Mouse (Mus musculus) liver, embryonic 12.5 days (tissue): ENCODE results near the gene Psph. TPM values are rescaled to one million over a fixed set of nuclear protein-coding genes. Genes with fewer than 3 reads are reported as not detected.
"Not testable (repeated sequence)": the region's sequence is repeated elsewhere in the genome, so short reads cannot be mapped to it uniquely, and the experiment has no call there.

Experiments used
- ATAC-seq: fragments of 200-750 bp; cut with Nextera tagmentation; 2 replicates; pipeline ENCODE4 v1.8.0; 2017; ENCODE audit warnings: moderate number of reproducible peaks, mild to moderate bottlenecking, moderate library complexity
- H3K27ac ChIP-seq: fragments of 300-500 bp; sonication (generic); 2 replicates; pipeline ENCODE4 v1.5.1; 2016; ENCODE audit warnings: mild to moderate bottlenecking
- H3K27me3 ChIP-seq: fragments of 300-500 bp; sonication (generic); replicated peaks from 2 replicates; pipeline ENCODE4 v1.6.1; 2016; ENCODE audit warnings: mild to moderate bottlenecking, moderate library complexity
- H3K36me3 ChIP-seq: fragments of 300-500 bp; sonication (generic); 2 replicates; pipeline ENCODE4 v1.6.1; 2016; ENCODE audit warnings: mild to moderate bottlenecking, moderate library complexity
- H3K4me1 ChIP-seq: fragments of 300-500 bp; sonication (generic); 2 replicates; pipeline ENCODE4 v1.6.1; 2016
- H3K4me2 ChIP-seq: fragments of 300-500 bp; sonication (generic); 2 replicates; pipeline ENCODE4 v1.6.1; 2016; ENCODE audit warnings: mild to moderate bottlenecking, moderate library complexity
- H3K4me3 ChIP-seq: fragments of 300-500 bp; sonication (generic); 2 replicates; pipeline ENCODE4 v1.5.1; 2016; ENCODE audit warnings: mild to moderate bottlenecking, moderate library complexity
- H3K9ac ChIP-seq: fragments of 300-500 bp; sonication (generic); 2 replicates; pipeline ENCODE4 v1.6.1; 2016; ENCODE audit warnings: mild to moderate bottlenecking, moderate library complexity
- H3K9me3 ChIP-seq: fragments of 300-500 bp; sonication (generic); replicated peaks from 2 replicates; pipeline ENCODE4 v1.6.1; 2016; ENCODE audit warnings: mild to moderate bottlenecking, moderate library complexity
- WGBS: fragments of 180-500 bp; shearing (Covaris S2); methylation state at CpG from one replicate; pipeline ENCODE4 v1.1.7; 2016; ENCODE audit not compliant: insufficient replicate concordance; 5-methylcytosine and 5-hydroxymethylcytosine counted together
- polyA plus RNA-seq: library from polyadenylated mRNA; unstranded; fragments of >200 nt; fragmentation: Nextera tagmentation; extraction: Ambion mirVana; gene quantifications from 2 replicates; pipeline ENCODE4 v1.2.1, GENCODE M21; 2016

The Psph gene
- polyA plus RNA-seq: 88.0 and 88.7 TPM in 2 replicates

- H3K4me2 ChIP-seq: peak within 1 kb of the TSS; percentile 82
- under 1% methylated on average over 73 of the region's 73 CpGs for whole genome bisulfite sequencing
Observed at GRCm38 (mm10) chr5:129786818-129787790, at the start of gene Psph. Gene Psph, minus strand, starts transcription at chr5:129787449.

GRCm38 (mm10) chr5:129790591-129790990 is 3.3 kb upstream of the Psph start:
- H3K9me3 ChIP-seq, H3K4me2 ChIP-seq, ATAC-seq, H3K9ac ChIP-seq, H3K4me3 ChIP-seq, H3K27ac ChIP-seq, H3K27me3 ChIP-seq: not testable (repeated sequence)
- H3K36me3 ChIP-seq: peaks cover 63% of the 10 kb centered on the region
- peaks cover 53% of the 10 kb centered on the region for H3K4me1 ChIP-seq
- 88% methylated on average over 7 of the region's 8 CpGs for WGBS

More at GRCm38 (mm10) chr5:129786818-129787790, at the start of gene Psph:
- Histone ChIP-seq H3K4me1 (peaks cover 50% of the 10 kb centered on the region), H3K4me3 (peak within 1 kb of the TSS; percentile 92), H3K36me3 (peaks cover 38% of the 10 kb centered on the region), H3K9ac (peak within 1 kb of the TSS; percentile 92), H3K27ac (peak within 1 kb of the TSS; percentile 99), H3K9me3 (no peaks in the 10 kb centered on the region), H3K27me3 (no peaks in the 10 kb centered on the region)
- peak; percentile 98 for ATAC-seq

- peaks cover 56% of the 10 kb centered on the region for H3K4me1 ChIP-seq
- peak overlapping the region; percentile 92 for H3K4me3 ChIP-seq
- H3K9ac ChIP-seq: peak overlapping the region; percentile 92
- H3K4me2 ChIP-seq: peak overlapping the region; percentile 82
- WGBS: 9% methylated on average over 11 of the region's 11 CpGs
- no peak for ATAC-seq
- peak overlapping the region; percentile 99 for H3K27ac ChIP-seq
- peaks cover 47% of the 10 kb centered on the region for H3K36me3 ChIP-seq
- H3K27me3 ChIP-seq: no peaks in the 10 kb centered on the region
- no peaks in the 10 kb centered on the region for H3K9me3 ChIP-seq
Observed at GRCm38 (mm10) chr5:129787818-129788593, 757 bp upstream of the Psph start.

- 69% methylated on average over 6 of the region's 6 CpGs for WGBS
- no peaks in the 10 kb centered on the region for H3K27me3 ChIP-seq
- H3K4me2 ChIP-seq: peak overlapping the region; percentile 82
- H3K4me3 ChIP-seq: peak overlapping the region; percentile 92
- peaks cover 43% of the 10 kb centered on the region for H3K4me1 ChIP-seq
- H3K36me3 ChIP-seq: peaks cover 28% of the 10 kb centered on the region
- peak overlapping the region; percentile 92 for H3K9ac ChIP-seq
- H3K27ac ChIP-seq: peak overlapping the region; percentile 99
- H3K9me3 ChIP-seq: no peaks in the 10 kb centered on the region
- ATAC-seq: no peak
Observed at GRCm38 (mm10) chr5:129786161-129786560, 1.1 kb downstream of the Psph start.

- H3K36me3 ChIP-seq: peaks cover 22% of the 10 kb centered on the region
- H3K27ac ChIP-seq: 0 out of 2 replicates have a peak overlapping the region, but pooled peaks have one; percentile 99
- peaks cover 38% of the 10 kb centered on the region for H3K4me1 ChIP-seq
- no peak overlapping the region for H3K4me3 ChIP-seq
- no peaks in the 10 kb centered on the region for H3K27me3 ChIP-seq
- WGBS: 83% methylated on average over 5 of the region's 5 CpGs
- 0 out of 2 replicates have a peak overlapping the region, but pooled peaks have one; percentile 92 for H3K9ac ChIP-seq
- H3K9me3 ChIP-seq: no peaks in the 10 kb centered on the region
- H3K4me2 ChIP-seq: peak overlapping the region; percentile 82
- no peak for ATAC-seq
Observed at GRCm38 (mm10) chr5:129785235-129785870, 1.9 kb downstream of the Psph start.

GRCm38 (mm10) chr5:129782211-129782610 is 5.0 kb downstream of the Psph start:
- Histone ChIP-seq H3K27ac (no peak overlapping the region), H3K9ac (no peak overlapping the region), H3K36me3 (no peaks in the 10 kb centered on the region), H3K9me3 (no peaks in the 10 kb centered on the region), H3K4me1 (peaks cover 39% of the 10 kb centered on the region), H3K4me2 (no peak overlapping the region), H3K4me3 (no peak overlapping the region), H3K27me3 (no peaks in the 10 kb centered on the region)
- no peak for ATAC-seq
- 52% methylated on average over 3 of the region's 3 CpGs for WGBS

- Histone ChIP-seq H3K27ac (no peak overlapping the region), H3K4me1 (peaks cover 31% of the 10 kb centered on the region), H3K36me3 (peaks cover 13% of the 10 kb centered on the region), H3K4me2 (0 out of 2 replicates have a peak overlapping the region, but pooled peaks have one; percentile 84), H3K9me3 (no peaks in the 10 kb centered on the region), H3K9ac (no peak overlapping the region), H3K27me3 (no peaks in the 10 kb centered on the region), H3K4me3 (no peak overlapping the region)
- no peak for ATAC-seq
- WGBS: 86% methylated on average over 3 of the region's 3 CpGs
Observed at GRCm38 (mm10) chr5:129780131-129780530, 7.1 kb downstream of the Psph start.

- 1% methylated on average over 32 of the region's 32 CpGs for WGBS
- Histone ChIP-seq H3K27me3 (no peaks in the 10 kb centered on the region), H3K36me3 (peaks cover 19% of the 10 kb centered on the region), H3K9ac (peak overlapping the region; percentile 70), H3K4me2 (peak overlapping the region; percentile 84), H3K4me3 (peak overlapping the region; percentile 68), H3K27ac (peak overlapping the region; percentile 69), H3K9me3 (no peaks in the 10 kb centered on the region), H3K4me1 (peaks cover 31% of the 10 kb centered on the region)
- ATAC-seq: peak; percentile 85
Observed at GRCm38 (mm10) chr5:129778996-129779716, 8.1 kb downstream of the Psph start.

- Histone ChIP-seq H3K9me3 (no peaks in the 10 kb centered on the region), H3K4me2 (peak overlapping the region; percentile 84), H3K27ac (peak overlapping the region; percentile 69), H3K27me3 (no peaks in the 10 kb centered on the region), H3K4me3 (peak overlapping the region; percentile 68), H3K9ac (peak overlapping the region; percentile 70), H3K36me3 (peaks cover 19% of the 10 kb centered on the region), H3K4me1 (peaks cover 31% of the 10 kb centered on the region)
- WGBS: 27% methylated on average over 11 of the region's 11 CpGs
- ATAC-seq: no peak
Observed at GRCm38 (mm10) chr5:129778348-129778995, 8.8 kb downstream of the Psph start.

- no peak overlapping the region for H3K9ac ChIP-seq
- WGBS: 79% methylated on average over 3 of the region's 3 CpGs
- no peak overlapping the region for H3K4me3 ChIP-seq
- H3K27me3 ChIP-seq: no peaks in the 10 kb centered on the region
- H3K4me1 ChIP-seq: peaks cover 25% of the 10 kb centered on the region
- no peak overlapping the region for H3K4me2 ChIP-seq
- ATAC-seq: no peak
- H3K27ac ChIP-seq: no peak overlapping the region
- H3K9me3 ChIP-seq: no peaks in the 10 kb centered on the region
- peaks cover 48% of the 10 kb centered on the region for H3K36me3 ChIP-seq
Observed at GRCm38 (mm10) chr5:129774661-129775060, 12.6 kb downstream of the Psph start.
